9 mouse cellular contexts compared by ENCODE assay signal in the genomic region with DNA sequence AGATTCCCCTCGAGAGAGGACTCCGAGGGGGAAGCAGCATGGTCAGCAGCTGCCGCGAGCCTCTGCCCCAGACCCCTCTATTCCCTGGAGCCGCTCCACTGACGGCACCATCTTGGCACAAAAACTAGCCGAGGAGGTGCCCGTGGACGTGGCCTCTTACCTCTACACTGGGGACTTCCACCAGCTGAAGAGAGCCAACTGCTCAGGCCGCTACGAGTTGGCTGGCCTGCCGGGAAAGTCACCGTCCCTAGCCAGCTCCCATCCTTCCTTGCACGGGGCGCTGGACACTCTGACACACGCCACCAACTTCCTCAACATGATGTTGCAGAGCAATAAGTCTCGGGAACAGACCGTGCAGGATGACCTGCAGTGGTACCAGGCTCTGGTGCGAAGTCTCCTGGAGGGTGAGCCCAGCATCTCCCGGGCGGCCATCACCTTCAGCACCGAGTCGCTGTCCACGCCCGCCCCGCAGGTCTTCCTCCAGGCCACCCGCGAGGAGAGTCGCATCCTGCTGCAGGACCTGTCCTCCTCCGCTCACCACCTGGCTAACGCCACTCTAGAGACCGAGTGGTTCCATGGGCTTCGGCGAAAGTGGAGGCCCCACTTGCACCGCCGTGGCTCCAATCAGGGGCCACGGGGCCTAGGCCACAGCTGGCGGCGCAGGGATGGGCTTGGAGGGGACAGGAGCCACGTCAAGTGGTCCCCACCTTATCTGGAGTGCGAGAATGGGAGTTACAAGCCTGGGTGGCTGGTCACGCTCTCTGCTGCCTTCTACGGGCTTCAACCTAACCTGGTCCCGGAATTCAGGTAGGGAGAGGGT. TPM values are rescaled to one million over a fixed set of nuclear protein-coding genes. Genes with fewer than 3 reads are reported as not detected.
A peak's percentile ranks its signal among the peaks of the same experiment; 100 is the strongest.
DNase-seq lines count a peak whose midpoint lies in the region; ATAC-seq lines count a peak whose summit lies in the region.
"Had no signal": no experiment of that assay in that cellular context is flagged by ENCODE, and none has a peak within 500 bp of the region (broad histone marks: within the 10 kb centered on the region; RNA-seq: fewer than 3 reads in every experiment).

No protein-coding gene starts in this region.

- peak; percentile 47 for DNase-seq in adrenal gland, postnatal 14 days
- DNase-seq in adrenal gland, adult 2 months: no peak
- DNase-seq in right cerebral cortex, postnatal 10 days (ENCODE audit: low spot score in 2 of 2): peak; percentile 33 to 37
- no peak for DNase-seq in right cerebral cortex, adult 2 months (ENCODE audit: low spot score in 2 of 2)
- peak; percentile 10 for DNase-seq in testis, postnatal 14 days (ENCODE audit: low spot score)
- DNase-seq in thymus, postnatal 10 days (ENCODE audit: low spot score in 2 of 2): no peak
- DNase-seq: liver, embryonic 13.5 days had no signal

- ATAC-seq in granulocyte monocyte progenitor cell, adult 5-6 weeks (replicated peaks; ENCODE audit: poor library complexity, severe bottlenecking): peak; percentile 55
- peak; percentile 72 for ATAC-seq in megakaryocyte progenitor cell, adult 5-6 weeks (replicated peaks; ENCODE audit: poor library complexity)

RNA-seq across cellular contexts. Expression of gene Gpr158, which starts 1.2 kb away (rescaled TPM):
- 0.67 and 1.1 TPM in 2 replicates for total RNA-seq in adrenal gland, postnatal 14 days (2021)
- 1 to 10 TPM; 1.2 to 1.5 TPM for total RNA-seq in adrenal gland, adult 2 months (2021)
- polyA plus RNA-seq in adrenal gland, adult 2 months (2012; rRNA removed): 0.49 and 0.63 TPM in 2 replicates
- not detected in 2 replicates for total RNA-seq in granulocyte monocyte progenitor cell, adult 5-6 weeks (2014; fragmentation: Nextera tagmentation)
- not detected in 2 replicates for total RNA-seq in granulocyte monocyte progenitor cell, adult 5-6 weeks (2017)
- not detected in 2 replicates for total RNA-seq in megakaryocyte progenitor cell, adult 5-6 weeks (2015)
- not detected in 2 replicates for total RNA-seq in megakaryocyte progenitor cell, adult 5-6 weeks (2017)
- polyA plus RNA-seq: liver, embryonic 13.5 days had no signal

Comparison
In these comparisons a context has a peak if more than half of its experiments do, and no peak if none do; other contexts are left out.
1. DNase-seq: peak in adrenal gland, postnatal 14 days (single experiment), right cerebral cortex, postnatal 10 days (2 of 2) and testis, postnatal 14 days (single experiment); none in adrenal gland, adult 2 months (single experiment), right cerebral cortex, adult 2 months (0 of 2) and thymus, postnatal 10 days (0 of 2).